Mouse (Mus musculus) stomach, embryonic 15.5 days (tissue): Measurements from ENCODE around the gene Tab3. TPM values are rescaled to one million over a fixed set of nuclear protein-coding genes. Genes with fewer than 3 reads are reported as not detected.

Experiments used
- ATAC-seq: fragments of 200-750 bp; cut with Nextera tagmentation; 2 replicates; pipeline ENCODE4 v1.8.0; 2017; ENCODE audit warnings: low read depth, moderate number of reproducible peaks, moderate TSS enrichment; ENCODE audit not compliant: insufficient read depth, low FRiP score
- H3K27ac ChIP-seq: fragments of 300-500 bp; sonication (generic); 2 replicates; pipeline ENCODE4 v1.5.1; 2015; ENCODE audit warnings: mild to moderate bottlenecking, inconsistent platforms
- H3K27me3 ChIP-seq: fragments of 300-500 bp; sonication (generic); replicated peaks from 2 replicates; pipeline ENCODE4 v1.6.1; 2015; ENCODE audit warnings: inconsistent platforms
- H3K36me3 ChIP-seq: fragments of 300-500 bp; sonication (generic); 2 replicates; pipeline ENCODE4 v1.6.1; 2015; ENCODE audit warnings: inconsistent platforms
- H3K4me1 ChIP-seq: fragments of 300-500 bp; sonication (generic); 2 replicates; pipeline ENCODE4 v1.6.1; 2015; ENCODE audit warnings: inconsistent platforms
- H3K4me2 ChIP-seq: fragments of 300-500 bp; sonication (generic); 2 replicates; pipeline ENCODE4 v1.6.1; 2015; ENCODE audit warnings: mild to moderate bottlenecking, inconsistent platforms
- H3K4me3 ChIP-seq: fragments of 300-500 bp; sonication (generic); replicated peaks from 2 replicates; pipeline ENCODE4 v1.5.1; 2015; ENCODE audit warnings: inconsistent platforms
- H3K9ac ChIP-seq: fragments of 300-500 bp; sonication (generic); 2 replicates; pipeline ENCODE4 v1.6.1; 2015; ENCODE audit warnings: inconsistent platforms
- H3K9me3 ChIP-seq: fragments of 300-500 bp; sonication (generic); 2 replicates; pipeline ENCODE4 v1.6.1; 2016; ENCODE audit warnings: inconsistent platforms
- WGBS: fragments of 180-500 bp; shearing (Covaris S2); methylation state at CpG from one replicate; pipeline ENCODE4 v1.1.7; 2015; 5-methylcytosine and 5-hydroxymethylcytosine counted together
- microRNA-seq: library from miRNA; unstranded; fragments of <30 nt; microRNA quantifications from one replicate; pipeline ENCODE4, GENCODE M21; 2016
- polyA plus RNA-seq: library from polyadenylated mRNA; unstranded; fragments of >200 nt; fragmentation: Nextera tagmentation; extraction: Ambion mirVana; gene quantifications from 2 replicates; pipeline ENCODE4 v1.2.1, GENCODE M21; 2015

Tab3 gene
- polyA plus RNA-seq, 1 experiment from 2014 or later: 5.3 TPM

- no peak for ATAC-seq
- H3K4me2 ChIP-seq: no peak overlapping the region
- no peaks in the 10 kb centered on the region for H3K4me1 ChIP-seq
- 19% methylated on average over 7 of the region's 7 CpGs for WGBS
- H3K27me3 ChIP-seq: no peaks in the 10 kb centered on the region
- H3K36me3 ChIP-seq: no peaks in the 10 kb centered on the region
- no peak overlapping the region for H3K9ac ChIP-seq
- H3K4me3 ChIP-seq: no peak overlapping the region
- H3K27ac ChIP-seq: no peak overlapping the region
- no peaks in the 10 kb centered on the region for H3K9me3 ChIP-seq
These were observed 103.0 kb downstream of the Tab3 start for GRCm38 (mm10) chrX:85676808-85677207.

- Histone ChIP-seq H3K4me2 (no peak overlapping the region), H3K27me3 (no peaks in the 10 kb centered on the region), H3K9me3 (no peaks in the 10 kb centered on the region), H3K36me3 (no peaks in the 10 kb centered on the region), H3K27ac (no peak overlapping the region), H3K9ac (no peak overlapping the region), H3K4me3 (no peak overlapping the region), H3K4me1 (no peaks in the 10 kb centered on the region)
- WGBS: 50% methylated on average over 1 of the region's 1 CpGs
- no peak for ATAC-seq
These were observed 108.3 kb downstream of the Tab3 start for GRCm38 (mm10) chrX:85682125-85682524.

- no peak for ATAC-seq
- Histone ChIP-seq H3K9ac (no peak overlapping the region), H3K4me3 (no peak overlapping the region), H3K27ac (no peak overlapping the region), H3K4me2 (no peak overlapping the region), H3K9me3 (no peaks in the 10 kb centered on the region), H3K27me3 (no peaks in the 10 kb centered on the region), H3K36me3 (no peaks in the 10 kb centered on the region), H3K4me1 (no peaks in the 10 kb centered on the region)
- 56% methylated on average over 2 of the region's 2 CpGs for WGBS
These were observed 109.9 kb downstream of the Tab3 start for GRCm38 (mm10) chrX:85683723-85684122.

Small RNA genes within 50 kb of the gene (microRNA-seq; reads per million reads assigned to microRNA genes)
- gene Gm44378: not detected

Other genes starting within 250 kb of the Tab3 start
- 12.0 and 12.3 TPM in 2 replicates for gene Gk, start 202.8 kb downstream of the Tab3 start, polyA plus RNA-seq